ENCODE assay signal across 8 mouse cellular contexts in the genomic region with DNA sequence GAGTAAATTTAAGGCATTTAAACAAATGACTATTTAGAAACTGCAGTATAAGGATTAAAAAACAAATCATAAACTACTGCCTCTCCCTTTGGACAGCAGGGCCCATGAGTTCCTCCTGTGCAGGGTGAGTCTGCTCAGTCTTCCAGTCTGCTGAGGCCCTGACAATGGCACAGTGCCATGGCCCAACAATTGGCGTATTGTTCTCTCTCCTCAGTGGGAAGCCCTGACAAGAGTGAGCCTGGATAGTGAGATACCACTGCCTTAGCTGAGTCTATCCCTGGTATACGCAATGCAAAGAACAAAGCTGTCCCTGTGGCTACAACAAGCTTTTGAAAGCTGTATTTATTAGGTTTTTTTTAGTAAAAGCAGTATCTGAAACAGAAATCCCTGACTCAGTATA.
DNase-seq lines count a peak whose midpoint lies in the region; ATAC-seq and TF ChIP-seq lines count a peak whose summit lies in the region.

No protein-coding gene starts in this region.

- intact Hi-C loops in left cerebral cortex, postnatal 36 days (cut with DNase I) = no loop called here

- H3K4me2 ChIP-seq in embryonic facial prominence, embryonic 11.5 days (ENCODE audit: low read depth, low read length) = no peak overlapping the region
- H3K4me2 ChIP-seq in intestine, postnatal 0 days (replicated peaks; ENCODE audit: low read depth) = no peak overlapping the region
- H3K4me2 ChIP-seq in neural tube, embryonic 12.5 days (replicated peaks) = no peak overlapping the region

- TF ChIP-seq CTCF in intestine, postnatal 0 days (IDR thresholded peaks at IDR 0.05; ENCODE audit: low read depth) = no peak

- peak; percentile 79 for DNase-seq in layer of hippocampus, adult 11-12 months (ENCODE audit: low spot score)
- no peak for DNase-seq in layer of hippocampus, adult 9-10 months (ENCODE audit: low spot score)
- DNase-seq in embryonic facial prominence, embryonic 11.5 days (ENCODE audit: low spot score) = peak; percentile 49
- peak; percentile 98 for DNase-seq in heart, adult 11 months
- peak; percentile 17 to 54 for DNase-seq in left cerebral cortex, postnatal 36 days (ENCODE audit: low spot score in 2 of 2)

- WGBS in embryonic facial prominence, embryonic 11.5 days = 31% methylated on average over 2 of the region's 2 CpGs
- 26% methylated on average over 2 of the region's 2 CpGs for WGBS in intestine, postnatal 0 days
- WGBS in neural tube, embryonic 12.5 days = 8% methylated on average over 2 of the region's 2 CpGs

- H3K27ac ChIP-seq in embryonic facial prominence, embryonic 11.5 days (replicated peaks; ENCODE audit: low read depth, low read length) = no peak overlapping the region
- no peak overlapping the region for H3K27ac ChIP-seq in intestine, postnatal 0 days (ENCODE audit: low read depth, low read length)
- no peak overlapping the region for H3K27ac ChIP-seq in neural tube, embryonic 12.5 days

- H3K27me3 ChIP-seq in embryonic facial prominence, embryonic 11.5 days (ENCODE audit: control insufficient read depth, insufficient read depth, low read length) = no peaks in the 10 kb centered on the region
- no peaks in the 10 kb centered on the region for H3K27me3 ChIP-seq in intestine, postnatal 0 days (replicated peaks; ENCODE audit: control insufficient read depth, insufficient read depth, low read length)
- H3K27me3 ChIP-seq in neural tube, embryonic 12.5 days (replicated peaks) = no peaks in the 10 kb centered on the region

- no peaks in the 10 kb centered on the region for H3K9me3 ChIP-seq in embryonic facial prominence, embryonic 11.5 days (replicated peaks; ENCODE audit: control insufficient read depth, low read length)
- no peaks in the 10 kb centered on the region for H3K9me3 ChIP-seq in intestine, postnatal 0 days (ENCODE audit: control insufficient read depth)
- H3K9me3 ChIP-seq in neural tube, embryonic 12.5 days = no peaks in the 10 kb centered on the region

- H3K36me3 ChIP-seq in embryonic facial prominence, embryonic 11.5 days (replicated peaks; ENCODE audit: control insufficient read depth, insufficient read depth, low read depth, low read length) = no peaks in the 10 kb centered on the region
- no peaks in the 10 kb centered on the region for H3K36me3 ChIP-seq in intestine, postnatal 0 days (ENCODE audit: control insufficient read depth, insufficient read depth)
- no peaks in the 10 kb centered on the region for H3K36me3 ChIP-seq in neural tube, embryonic 12.5 days

- H3K4me1 ChIP-seq in embryonic facial prominence, embryonic 11.5 days (ENCODE audit: control insufficient read depth, insufficient read depth, low read length) = no peaks in the 10 kb centered on the region
- peaks cover 8% of the 10 kb centered on the region; the same call in 1 of the 2 replicates for H3K4me1 ChIP-seq in intestine, postnatal 0 days (replicated peaks; ENCODE audit: control insufficient read depth, insufficient read depth, low read length)
- no peaks in the 10 kb centered on the region for H3K4me1 ChIP-seq in neural tube, embryonic 12.5 days

- H3K9ac ChIP-seq in embryonic facial prominence, embryonic 11.5 days (replicated peaks; ENCODE audit: low read length) = no peak overlapping the region
- H3K9ac ChIP-seq in intestine, postnatal 0 days (ENCODE audit: low read depth, low read length) = no peak overlapping the region
- H3K9ac ChIP-seq in neural tube, embryonic 12.5 days = no peak overlapping the region

- no peak overlapping the region for H3K4me3 ChIP-seq in embryonic facial prominence, embryonic 11.5 days (ENCODE audit: low read depth, low read length)
- no peak overlapping the region for H3K4me3 ChIP-seq in intestine, postnatal 0 days (ENCODE audit: low read depth, low read length)
- no peak overlapping the region for H3K4me3 ChIP-seq in neural tube, embryonic 12.5 days

- ATAC-seq in embryonic facial prominence, embryonic 11.5 days (replicated peaks; ENCODE audit: insufficient number of reproducible peaks, low FRiP score, low TSS enrichment, low read depth) = peak; percentile 84; the same call in 1 of the 2 replicates
- peak; percentile 96 for ATAC-seq in intestine, postnatal 0 days
- peak; percentile 96 for ATAC-seq in neural tube, embryonic 12.5 days (ENCODE audit: low FRiP score, low read depth)
- no peak for ATAC-seq in erythroblast, adult 5-6 weeks (replicated peaks; ENCODE audit: low FRiP score, poor library complexity, severe bottlenecking)
